10 mouse cellular contexts compared by ENCODE assay signal in the genomic region with DNA sequence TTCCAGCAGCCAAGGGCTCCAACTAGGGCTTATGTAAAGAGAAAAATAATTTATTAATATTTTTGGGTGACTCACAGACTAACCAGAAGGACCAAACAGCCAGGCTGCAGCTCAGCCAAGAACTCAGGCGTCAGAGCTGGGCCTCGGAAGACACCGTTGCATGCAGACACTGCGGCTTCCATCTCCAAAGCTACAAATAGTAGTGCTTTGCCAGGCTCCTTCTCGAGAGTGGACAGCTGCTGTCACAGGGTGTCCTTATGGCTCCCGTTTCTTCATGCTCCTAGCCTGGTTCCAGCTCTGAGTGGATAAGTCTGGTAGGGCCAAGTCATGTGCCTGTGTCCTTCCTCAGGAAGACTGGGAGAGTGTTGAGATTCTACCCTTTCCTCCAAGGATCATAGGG.
DNase-seq lines count a peak whose midpoint lies in the region; ATAC-seq lines count a peak whose summit lies in the region.
"Had no signal": no experiment of that assay in that cellular context is flagged by ENCODE, and none has a peak within 500 bp of the region (broad histone marks: within the 10 kb centered on the region; RNA-seq: fewer than 3 reads in every experiment).

No protein-coding gene starts in this region.

- H3K9ac ChIP-seq in liver, embryonic 12.5 days: no peak overlapping the region
- H3K9ac ChIP-seq: lung, embryonic 15.5 days; neural tube, embryonic 12.5 days had no signal

- H3K4me1 ChIP-seq in liver, embryonic 12.5 days: no peaks in the 10 kb centered on the region
- H3K4me1 ChIP-seq: lung, embryonic 15.5 days had no signal

- ATAC-seq in liver, embryonic 12.5 days: no peak
- ATAC-seq in monocyte, adult 5-6 weeks (replicated peaks; ENCODE audit: insufficient number of reproducible peaks, low FRiP score, low TSS enrichment, poor library complexity, severe bottlenecking): no peak

- DNase-seq in adrenal gland, adult (ENCODE audit: inconsistent age in 2 of 2, low spot score in 1 of 2): peak; percentile 33 to 61
- DNase-seq in adrenal gland, postnatal 4 days (ENCODE audit: low spot score in 2 of 2): no peak
- peak; percentile 11 to 23 for DNase-seq in urinary bladder, adult 18-20 months (ENCODE audit: low spot score in 2 of 2)
- DNase-seq in urinary bladder, adult 2 months (ENCODE audit: low spot score): no peak
- DNase-seq in heart, adult 9 months (ENCODE audit: low spot score in 2 of 2): peak; percentile 24 to 57
- DNase-seq in urinary bladder, postnatal 36 days (ENCODE audit: low spot score in 2 of 2): peak; percentile 11 to 22

- H3K27ac ChIP-seq in liver, embryonic 12.5 days: no peak overlapping the region
- H3K27ac ChIP-seq: lung, embryonic 15.5 days; neural tube, embryonic 12.5 days had no signal

- 62% methylated on average over 6 of the region's 6 CpGs for WGBS in liver, embryonic 12.5 days (ENCODE audit: insufficient replicate concordance)

- H3K36me3 ChIP-seq in liver, embryonic 12.5 days: no peaks in the 10 kb centered on the region
- H3K36me3 ChIP-seq: lung, embryonic 15.5 days; neural tube, embryonic 12.5 days had no signal

- no peak overlapping the region for H3K4me2 ChIP-seq in liver, embryonic 12.5 days
- H3K4me2 ChIP-seq: lung, embryonic 15.5 days; neural tube, embryonic 12.5 days had no signal

- no peak overlapping the region for H3K4me3 ChIP-seq in liver, embryonic 12.5 days
- H3K4me3 ChIP-seq: lung, embryonic 15.5 days; neural tube, embryonic 12.5 days had no signal

- no peaks in the 10 kb centered on the region for H3K9me3 ChIP-seq in liver, embryonic 12.5 days (replicated peaks)
- H3K9me3 ChIP-seq: lung, embryonic 15.5 days; neural tube, embryonic 12.5 days had no signal

- no peaks in the 10 kb centered on the region for H3K27me3 ChIP-seq in liver, embryonic 12.5 days (replicated peaks)
- H3K27me3 ChIP-seq: lung, embryonic 15.5 days; neural tube, embryonic 12.5 days had no signal

Comparison
In these comparisons a context has a peak if more than half of its experiments do, and no peak if none do; other contexts are left out.
1. DNase-seq: peak in adrenal gland, adult (2 of 2), urinary bladder, adult 18-20 months (2 of 2), heart, adult 9 months (2 of 2) and urinary bladder, postnatal 36 days (2 of 2); none in adrenal gland, postnatal 4 days (0 of 2) and urinary bladder, adult 2 months (single experiment).